Mouse (Mus musculus) kidney, adult 11 months (tissue): ENCODE data around the gene Arntl.
A peak's percentile ranks its signal among the peaks of the same experiment; 100 is the strongest.

Experiments
- DNase-seq: peaks from one replicate; pipeline ENCODE4 v3.0.0; 2022

Gene Arntl

GRCm38 (mm10) chr7:113208388-113208753 lies 1.1 kb downstream of the Arntl start:
- no peak for DNase-seq

GRCm38 (mm10) chr7:113210441-113210840 lies 3.2 kb downstream of the Arntl start:
- peak; percentile 54 for DNase-seq

- no peak for DNase-seq
These were observed 7.2 kb downstream of the Arntl start for GRCm38 (mm10) chr7:113214245-113215169.

- DNase-seq: no peak
These were observed 8.9 kb downstream of the Arntl start for GRCm38 (mm10) chr7:113216152-113216551.

- DNase-seq: no peak
These were observed 12.2 kb downstream of the Arntl start for GRCm38 (mm10) chr7:113219416-113219815.

GRCm38 (mm10) chr7:113219864-113220263 lies 12.6 kb downstream of the Arntl start:
- peak; percentile 35 for DNase-seq

GRCm38 (mm10) chr7:113220691-113221238 lies 13.5 kb downstream of the Arntl start:
- no peak for DNase-seq

GRCm38 (mm10) chr7:113222821-113223220 lies 15.6 kb downstream of the Arntl start:
- no peak for DNase-seq

GRCm38 (mm10) chr7:113224620-113225019 lies 17.4 kb downstream of the Arntl start:
- DNase-seq: no peak

GRCm38 (mm10) chr7:113228498-113228897 lies 21.2 kb downstream of the Arntl start:
- DNase-seq: no peak

- DNase-seq: no peak
These were observed 28.9 kb downstream of the Arntl start for GRCm38 (mm10) chr7:113236135-113236534.

GRCm38 (mm10) chr7:113238365-113238764 lies 31.1 kb downstream of the Arntl start:
- no peak for DNase-seq

- DNase-seq: no peak
These were observed 32.3 kb downstream of the Arntl start for GRCm38 (mm10) chr7:113239448-113240130.

GRCm38 (mm10) chr7:113240438-113240837 lies 33.2 kb downstream of the Arntl start:
- DNase-seq: no peak

GRCm38 (mm10) chr7:113241901-113242661 lies 34.8 kb downstream of the Arntl start:
- DNase-seq: peak; percentile 44

GRCm38 (mm10) chr7:113242688-113243087 lies 35.4 kb downstream of the Arntl start:
- peak; percentile 78 for DNase-seq

GRCm38 (mm10) chr7:113245144-113245543 lies 37.9 kb downstream of the Arntl start:
- no peak for DNase-seq

- no peak for DNase-seq
These were observed 39.2 kb downstream of the Arntl start for GRCm38 (mm10) chr7:113246512-113246911.

- no peak for DNase-seq
These were observed 39.9 kb downstream of the Arntl start for GRCm38 (mm10) chr7:113247167-113247566.

- peak; percentile 23 for DNase-seq
These were observed 42.0 kb downstream of the Arntl start for GRCm38 (mm10) chr7:113249134-113249825.

GRCm38 (mm10) chr7:113250433-113250991 lies 43.2 kb downstream of the Arntl start:
- peak; percentile 42 for DNase-seq

GRCm38 (mm10) chr7:113251001-113251400 lies 43.7 kb downstream of the Arntl start:
- peak; percentile 42 for DNase-seq
